Mouse (Mus musculus): ENCODE data around the gene Gm5799.
"Not testable (repeated sequence)": the region's sequence is repeated elsewhere in the genome, so short reads cannot be mapped to it uniquely, and the experiment has no call there.

DNA sequence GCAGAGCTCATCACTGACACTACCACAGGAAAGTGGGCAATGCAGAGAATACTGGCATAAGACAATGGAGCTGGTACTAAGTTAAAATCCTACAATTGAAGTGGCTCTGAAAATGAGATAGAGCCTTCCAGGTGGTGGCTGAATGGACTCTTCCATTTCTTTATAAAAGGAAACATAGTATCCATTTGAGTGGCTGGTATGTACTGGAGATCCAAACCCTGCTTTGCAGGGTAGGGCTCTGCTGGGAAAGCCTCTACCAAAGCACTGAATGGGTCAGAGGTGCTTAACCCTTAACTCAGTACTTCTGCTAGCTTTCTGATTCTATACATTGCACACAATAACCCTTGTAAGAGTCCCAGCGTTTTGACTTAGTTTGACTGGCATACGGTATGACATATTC, 8.9 kb downstream of the Gm5799 start:
- not testable (repeated sequence) for TF ChIP-seq EP300 (IDR thresholded peaks at IDR 0.05; ENCODE audit: insufficient read depth, low read depth, low read length); CTCF (IDR thresholded peaks at IDR 0.05); POLR2A (IDR thresholded peaks at IDR 0.05; ENCODE audit: insufficient read depth, low read depth, low read length)

Measured in heart, adult 2 months (tissue).